Mouse (Mus musculus) limb, embryonic 12.5 days (tissue): ENCODE data around the gene R3hdm4. TPM values are rescaled to one million over a fixed set of nuclear protein-coding genes. Genes with fewer than 3 reads are reported as not detected.
"Not testable (repeated sequence)": the region's sequence is repeated elsewhere in the genome, so short reads cannot be mapped to it uniquely, and the experiment has no call there.

Source experiments
- ATAC-seq: fragments of 200-750 bp; cut with Nextera tagmentation; 2 replicates; pipeline ENCODE4 v1.8.0; 2017; ENCODE audit warnings: low read depth, moderate TSS enrichment; ENCODE audit not compliant: insufficient number of reproducible peaks, insufficient read depth, low FRiP score, low TSS enrichment
- H3K27ac ChIP-seq: fragments of 300-500 bp; sonication (generic); 2 replicates; pipeline ENCODE4 v1.5.1; 2016; ENCODE audit warnings: mild to moderate bottlenecking, moderate library complexity
- H3K27me3 ChIP-seq: fragments of 300-500 bp; sonication (generic); 2 replicates; pipeline ENCODE4 v1.6.1; 2016; ENCODE audit warnings: mild to moderate bottlenecking, moderate library complexity
- H3K36me3 ChIP-seq: fragments of 300-500 bp; sonication (generic); 2 replicates; pipeline ENCODE4 v1.6.1; 2016; ENCODE audit warnings: mild to moderate bottlenecking, moderate library complexity
- H3K4me1 ChIP-seq: fragments of 300-500 bp; sonication (generic); replicated peaks from 2 replicates; pipeline ENCODE4 v1.6.1; 2016
- H3K4me2 ChIP-seq: fragments of 300-500 bp; sonication (generic); 2 replicates; pipeline ENCODE4 v1.6.1; 2016; ENCODE audit warnings: mild to moderate bottlenecking, moderate library complexity
- H3K4me3 ChIP-seq: fragments of 300-500 bp; sonication (generic); replicated peaks from 2 replicates; pipeline ENCODE4 v1.5.1; 2016; ENCODE audit warnings: mild to moderate bottlenecking
- H3K9ac ChIP-seq: fragments of 300-500 bp; sonication (generic); replicated peaks from 2 replicates; pipeline ENCODE4 v1.6.1; 2016; ENCODE audit warnings: mild to moderate bottlenecking, moderate library complexity
- H3K9me3 ChIP-seq: fragments of 300-500 bp; sonication (generic); 2 replicates; pipeline ENCODE4 v1.6.1; 2016; ENCODE audit warnings: mild to moderate bottlenecking, moderate library complexity
- WGBS: fragments of 180-500 bp; shearing (Covaris S2); methylation state at CpG from one replicate; pipeline ENCODE4 v1.1.7; 2016; 5-methylcytosine and 5-hydroxymethylcytosine counted together
- polyA plus RNA-seq: library from polyadenylated mRNA; unstranded; fragments of >200 nt; fragmentation: Nextera tagmentation; extraction: Ambion mirVana; gene quantifications from 2 replicates; pipeline ENCODE4 v1.2.1, GENCODE M21; 2016

R3hdm4 gene
- polyA plus RNA-seq, 1 experiment from 2014 or later, result 149 TPM

- Histone ChIP-seq H3K27ac (no peak overlapping the region), H3K4me3 (no peak overlapping the region), H3K27me3 (no peaks in the 10 kb centered on the region; the same call in 1 of the 2 replicates), H3K9me3 (no peaks in the 10 kb centered on the region), H3K36me3 (peaks cover 71% of the 10 kb centered on the region), H3K9ac (peak overlapping the region; percentile 18; the same call in 1 of the 2 replicates), H3K4me2 (no peak overlapping the region), H3K4me1 (peaks cover 4% of the 10 kb centered on the region; the same call in 1 of the 2 replicates)
- WGBS, result 93% methylated on average over 16 of the region's 16 CpGs
- ATAC-seq, result no peak
These were observed 24.7 kb downstream of the R3hdm4 start for GRCm38 (mm10) chr10:79896306-79896705.

GRCm38 (mm10) chr10:79892451-79893118 lies 28.4 kb downstream of the R3hdm4 start:
- not testable (repeated sequence) for H3K9me3 ChIP-seq, H3K27me3 ChIP-seq, H3K4me3 ChIP-seq, H3K27ac ChIP-seq, H3K4me1 ChIP-seq, H3K4me2 ChIP-seq, H3K9ac ChIP-seq
- ATAC-seq, result peak; percentile 40; the same call in 1 of the 2 replicates
- 43% methylated on average over 22 of the region's 22 CpGs for WGBS
- peaks cover 36% of the 10 kb centered on the region for H3K36me3 ChIP-seq

- no peak within 1 kb of the TSS for H3K4me2 ChIP-seq
- 35% methylated on average over 5 of the region's 5 CpGs for WGBS
- no peak within 1 kb of the TSS for H3K27ac ChIP-seq
These were observed 30.3 kb downstream of the R3hdm4 start, which contains the start of gene Cfd for GRCm38 (mm10) chr10:79890670-79891069. Gene Cfd (plus strand): TSS chr10:79890853.

DNA sequence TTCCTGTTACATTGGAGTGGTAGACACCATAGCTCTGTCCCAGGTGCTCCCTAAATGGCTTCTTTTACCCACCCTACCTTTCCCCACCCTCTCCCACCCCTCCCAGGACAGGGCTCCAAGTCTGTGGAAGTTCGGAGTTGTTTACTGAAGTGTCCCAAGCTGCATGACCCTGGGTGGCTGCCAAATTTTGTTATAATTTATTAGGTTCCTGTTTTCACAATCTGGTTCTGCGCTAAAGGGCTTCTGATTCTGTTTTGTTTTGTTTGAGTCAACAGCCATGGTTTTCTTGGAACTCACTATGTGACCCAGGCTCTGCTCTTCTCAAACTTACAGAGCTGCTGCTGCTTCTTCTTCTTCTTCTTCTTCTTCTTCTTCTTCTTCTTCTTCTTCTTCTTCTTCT lies 31.6 kb downstream of the R3hdm4 start:
- no peak overlapping the region for H3K4me3 ChIP-seq
- no peaks in the 10 kb centered on the region; the same call in 1 of the 2 replicates for H3K27me3 ChIP-seq
- no peak overlapping the region for H3K9ac ChIP-seq

More at GRCm38 (mm10) chr10:79890670-79891069, 30.3 kb downstream of the R3hdm4 start, which contains the start of gene Cfd:
- no peak within 1 kb of the TSS for H3K4me3 ChIP-seq
- H3K9ac ChIP-seq, result 0 out of 2 replicates have a peak within 1 kb of the TSS, but pooled peaks have one; percentile 23
- no peaks in the 10 kb centered on the region; the same call in 1 of the 2 replicates for H3K27me3 ChIP-seq
- no peak for ATAC-seq
- no peaks in the 10 kb centered on the region for H3K9me3 ChIP-seq
- H3K36me3 ChIP-seq, result peaks cover 17% of the 10 kb centered on the region
- no peaks in the 10 kb centered on the region for H3K4me1 ChIP-seq

DNA sequence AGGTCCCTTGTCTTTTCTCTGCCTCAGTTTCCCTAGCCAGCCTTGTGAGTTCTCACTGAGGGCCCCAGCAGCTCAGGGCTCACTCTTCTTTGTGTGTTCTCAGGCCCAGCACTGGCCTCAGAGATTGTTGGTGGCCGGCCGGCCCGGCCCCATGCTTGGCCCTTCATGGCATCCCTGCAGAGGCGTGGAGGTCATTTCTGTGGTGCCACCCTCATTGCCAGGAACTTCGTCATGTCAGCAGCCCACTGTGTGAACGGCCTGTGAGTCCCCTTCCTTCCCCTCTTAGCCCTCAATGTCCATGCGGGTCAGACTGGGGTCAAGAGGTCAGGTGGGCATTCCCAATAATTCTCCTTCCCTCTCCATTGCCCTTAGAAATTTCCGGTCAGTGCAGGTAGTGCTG lies 34.4 kb downstream of the R3hdm4 start:
- 75% methylated on average over 8 of the region's 8 CpGs for WGBS
- Histone ChIP-seq H3K4me3 (no peak overlapping the region), H3K36me3 (no peaks in the 10 kb centered on the region), H3K9me3 (no peaks in the 10 kb centered on the region), H3K4me2 (no peak overlapping the region), H3K27ac (no peak overlapping the region), H3K9ac (no peak overlapping the region), H3K4me1 (peaks cover 20% of the 10 kb centered on the region), H3K27me3 (peaks cover 27% of the 10 kb centered on the region)
- ATAC-seq, result no peak

More for the DNA sequence above, 31.6 kb downstream of the R3hdm4 start:
- Histone ChIP-seq H3K36me3 (peaks cover 7% of the 10 kb centered on the region; the same call in 1 of the 2 replicates), H3K4me2 (no peak overlapping the region), H3K9me3 (no peaks in the 10 kb centered on the region), H3K27ac (no peak overlapping the region), H3K4me1 (no peaks in the 10 kb centered on the region)
- ATAC-seq, result no peak
- WGBS, result 87% methylated on average over 2 of the region's 2 CpGs

DNA sequence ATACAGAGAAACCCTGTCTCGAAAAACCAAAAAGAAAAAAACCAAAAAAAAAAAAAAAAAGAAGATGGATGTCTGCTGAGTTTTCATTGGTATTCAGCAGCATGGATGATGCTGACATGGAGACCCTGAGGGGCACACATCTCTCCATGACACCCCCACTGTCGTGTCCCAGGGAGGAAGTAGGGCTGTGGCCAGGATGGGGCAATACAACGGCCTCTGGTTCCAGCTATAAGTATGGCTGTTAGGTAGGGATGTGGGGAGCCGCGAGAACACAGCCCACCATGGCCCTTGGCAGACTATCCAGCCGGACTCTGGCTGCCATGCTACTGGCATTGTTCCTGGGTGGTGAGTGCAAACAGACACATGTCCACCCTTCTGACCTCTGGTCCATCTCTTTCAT lies 35.0 kb downstream of the R3hdm4 start, which contains the start of gene Elane:
TSS of gene Elane (plus strand) at position 194 of the 400 bp plus-strand sequence.
- no peak within 1 kb of the TSS for H3K9ac ChIP-seq
- H3K4me2 ChIP-seq, result no peak within 1 kb of the TSS
- 82% methylated on average over 6 of the region's 6 CpGs for WGBS
- H3K27ac ChIP-seq, result no peak within 1 kb of the TSS
- no peaks in the 10 kb centered on the region for H3K9me3 ChIP-seq
- no peak for ATAC-seq
- no peak within 1 kb of the TSS for H3K4me3 ChIP-seq
- no peaks in the 10 kb centered on the region for H3K36me3 ChIP-seq
- H3K4me1 ChIP-seq, result peaks cover 21% of the 10 kb centered on the region
- peaks cover 31% of the 10 kb centered on the region for H3K27me3 ChIP-seq

GRCm38 (mm10) chr10:79884938-79885337 lies 36.1 kb downstream of the R3hdm4 start:
- not testable (repeated sequence) for H3K4me2 ChIP-seq, ATAC-seq, H3K4me3 ChIP-seq, H3K9me3 ChIP-seq, H3K27ac ChIP-seq, H3K9ac ChIP-seq, H3K36me3 ChIP-seq
- peaks cover 39% of the 10 kb centered on the region for H3K27me3 ChIP-seq
- 75% methylated on average over 3 of the region's 3 CpGs for WGBS
- peaks cover 26% of the 10 kb centered on the region for H3K4me1 ChIP-seq

- ATAC-seq, result no peak
- H3K36me3 ChIP-seq, result no peaks in the 10 kb centered on the region
- no peaks in the 10 kb centered on the region for H3K9me3 ChIP-seq
- H3K9ac ChIP-seq, result no peak overlapping the region
- peaks cover 29% of the 10 kb centered on the region for H3K4me1 ChIP-seq
- 76% methylated on average over 4 of the region's 4 CpGs for WGBS
- H3K4me3 ChIP-seq, result no peak overlapping the region
- H3K27ac ChIP-seq, result no peak overlapping the region
- H3K27me3 ChIP-seq, result peaks cover 39% of the 10 kb centered on the region
- H3K4me2 ChIP-seq, result no peak overlapping the region
These were observed 36.6 kb downstream of the R3hdm4 start for GRCm38 (mm10) chr10:79884446-79884845.

- Histone ChIP-seq H3K4me3 (0 out of 2 replicates have a peak overlapping the region, but pooled peaks have one; percentile 9), H3K36me3 (no peaks in the 10 kb centered on the region), H3K9me3 (no peaks in the 10 kb centered on the region), H3K27me3 (peaks cover 39% of the 10 kb centered on the region), H3K4me1 (peaks cover 30% of the 10 kb centered on the region), H3K4me2 (peak overlapping the region; percentile 15; the same call in 1 of the 2 replicates), H3K27ac (no peak overlapping the region), H3K9ac (0 out of 2 replicates have a peak overlapping the region, but pooled peaks have one; percentile 34)
- WGBS, result 15% methylated on average over 22 of the region's 22 CpGs
- ATAC-seq, result no peak
These were observed 37.5 kb downstream of the R3hdm4 start for GRCm38 (mm10) chr10:79883297-79884084.

DNA sequence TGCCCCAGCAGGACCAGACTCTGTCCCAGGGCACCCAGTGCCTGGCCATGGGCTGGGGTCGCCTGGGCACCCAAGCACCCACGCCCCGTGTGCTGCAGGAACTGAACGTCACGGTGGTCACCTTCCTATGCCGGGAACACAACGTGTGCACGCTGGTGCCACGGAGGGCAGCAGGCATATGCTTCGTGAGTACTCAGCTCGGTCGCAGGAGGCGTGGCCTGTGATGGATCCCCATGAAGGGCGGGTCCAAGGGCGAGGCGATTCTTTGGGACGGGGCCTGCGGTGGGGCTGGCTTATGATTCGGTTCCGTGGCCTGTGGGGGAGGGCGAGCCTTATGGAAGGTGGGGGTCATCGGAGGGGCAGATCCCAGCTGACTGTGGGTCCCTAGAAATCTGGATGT lies 39.0 kb downstream of the R3hdm4 start:
- peaks cover 30% of the 10 kb centered on the region for H3K4me1 ChIP-seq
- H3K4me3 ChIP-seq, result peak overlapping the region; percentile 21
- no peak overlapping the region for H3K27ac ChIP-seq
- peaks cover 39% of the 10 kb centered on the region for H3K27me3 ChIP-seq
- H3K9ac ChIP-seq, result no peak overlapping the region; the same call in 1 of the 2 replicates
- no peaks in the 10 kb centered on the region for H3K36me3 ChIP-seq
- no peaks in the 10 kb centered on the region for H3K9me3 ChIP-seq
- peak overlapping the region; percentile 54 for H3K4me2 ChIP-seq
- no peak for ATAC-seq
- WGBS, result 7% methylated on average over 22 of the region's 22 CpGs

- H3K4me1 ChIP-seq, result peaks cover 30% of the 10 kb centered on the region
- no peak overlapping the region for H3K9ac ChIP-seq
- H3K4me2 ChIP-seq, result 0 out of 2 replicates have a peak overlapping the region, but pooled peaks have one; percentile 4
- 15% methylated on average over 9 of the region's 9 CpGs for WGBS
- H3K36me3 ChIP-seq, result no peaks in the 10 kb centered on the region
- no peak for ATAC-seq
- H3K27me3 ChIP-seq, result peaks cover 39% of the 10 kb centered on the region
- no peak overlapping the region for H3K27ac ChIP-seq
- H3K9me3 ChIP-seq, result no peaks in the 10 kb centered on the region
- no peak overlapping the region for H3K4me3 ChIP-seq
These were observed 40.3 kb downstream of the R3hdm4 start for GRCm38 (mm10) chr10:79880721-79881120.
